Mouse (Mus musculus) frontal cortex, postnatal 10 days (tissue): ENCODE data around the gene Ankrd55.
"Not testable (repeated sequence)": the region's sequence is repeated elsewhere in the genome, so short reads cannot be mapped to it uniquely, and the experiment has no call there.

Experiments used
- DNase-seq, 2 experiments: peaks; one replicate each; pipeline ENCODE4 v3.0.0; 2022; ENCODE audit warnings: low spot score in 2 of 2, mixed read lengths in 1 of 2

Ankrd55 gene

GRCm38 (mm10) chr13:112293092-112293491 is 4.8 kb downstream of the Ankrd55 start:
- no peak for DNase-seq

GRCm38 (mm10) chr13:112294446-112294845 is 6.2 kb downstream of the Ankrd55 start:
- DNase-seq, result no peak

GRCm38 (mm10) chr13:112297781-112298180 is 9.5 kb downstream of the Ankrd55 start:
- DNase-seq, result no peak

GRCm38 (mm10) chr13:112303429-112303828 is 15.2 kb downstream of the Ankrd55 start:
- no peak for DNase-seq

GRCm38 (mm10) chr13:112308672-112309071 is 20.4 kb downstream of the Ankrd55 start:
- DNase-seq, result peak in 1 of 2 experiments; percentile 31

- not testable (repeated sequence) for DNase-seq
These were observed 23.4 kb downstream of the Ankrd55 start for GRCm38 (mm10) chr13:112311611-112312010.

GRCm38 (mm10) chr13:112315442-112315841 is 27.2 kb downstream of the Ankrd55 start:
- no peak for DNase-seq

- DNase-seq, result no peak
These were observed 28.6 kb downstream of the Ankrd55 start for GRCm38 (mm10) chr13:112316622-112317482.

- no peak for DNase-seq
These were observed 29.9 kb downstream of the Ankrd55 start for GRCm38 (mm10) chr13:112318124-112318523.

GRCm38 (mm10) chr13:112323591-112324266 is 35.5 kb downstream of the Ankrd55 start:
- no peak for DNase-seq

GRCm38 (mm10) chr13:112325126-112325525 is 36.9 kb downstream of the Ankrd55 start:
- DNase-seq, result no peak

- no peak for DNase-seq
These were observed 38.2 kb downstream of the Ankrd55 start for GRCm38 (mm10) chr13:112326403-112326802.

GRCm38 (mm10) chr13:112326977-112327376 is 38.7 kb downstream of the Ankrd55 start:
- DNase-seq, result no peak

- DNase-seq, result no peak
These were observed 39.3 kb downstream of the Ankrd55 start for GRCm38 (mm10) chr13:112327511-112327910.

GRCm38 (mm10) chr13:112330257-112330656 is 42.0 kb downstream of the Ankrd55 start:
- no peak for DNase-seq

- peak in 1 of 2 experiments; percentile 14 for DNase-seq
These were observed 42.8 kb downstream of the Ankrd55 start for GRCm38 (mm10) chr13:112330919-112331681.

GRCm38 (mm10) chr13:112331682-112332061 is 43.4 kb downstream of the Ankrd55 start:
- peak in 1 of 2 experiments; percentile 27 for DNase-seq

GRCm38 (mm10) chr13:112335531-112335930 is 47.3 kb downstream of the Ankrd55 start:
- no peak for DNase-seq

GRCm38 (mm10) chr13:112337146-112337545 is 48.9 kb downstream of the Ankrd55 start:
- no peak for DNase-seq

GRCm38 (mm10) chr13:112340205-112340604 is 52.0 kb downstream of the Ankrd55 start:
- no peak for DNase-seq

GRCm38 (mm10) chr13:112340761-112341160 is 52.5 kb downstream of the Ankrd55 start:
- no peak for DNase-seq

- no peak for DNase-seq
These were observed 54.8 kb downstream of the Ankrd55 start for GRCm38 (mm10) chr13:112342971-112343627.
